Mouse (Mus musculus) heart, postnatal 4 days (tissue): ENCODE data around the gene Zbtb22. TPM values are rescaled to one million over a fixed set of nuclear protein-coding genes. Genes with fewer than 3 reads are reported as not detected.
"Not testable (repeated sequence)": the region's sequence is repeated elsewhere in the genome, so short reads cannot be mapped to it uniquely, and the experiment has no call there.

Experiments
- DNase-seq: peaks from one replicate; pipeline ENCODE4 v3.0.0; 2021
- total RNA-seq, 2 experiments: library from RNA; stranded (reverse); gene quantifications; 2 replicates each; pipeline ENCODE4 v1.2.3; 2021

The Zbtb22 gene
- total RNA-seq, 2 experiments from 2014 or later: 34.3 to 35.8 TPM

DNA sequence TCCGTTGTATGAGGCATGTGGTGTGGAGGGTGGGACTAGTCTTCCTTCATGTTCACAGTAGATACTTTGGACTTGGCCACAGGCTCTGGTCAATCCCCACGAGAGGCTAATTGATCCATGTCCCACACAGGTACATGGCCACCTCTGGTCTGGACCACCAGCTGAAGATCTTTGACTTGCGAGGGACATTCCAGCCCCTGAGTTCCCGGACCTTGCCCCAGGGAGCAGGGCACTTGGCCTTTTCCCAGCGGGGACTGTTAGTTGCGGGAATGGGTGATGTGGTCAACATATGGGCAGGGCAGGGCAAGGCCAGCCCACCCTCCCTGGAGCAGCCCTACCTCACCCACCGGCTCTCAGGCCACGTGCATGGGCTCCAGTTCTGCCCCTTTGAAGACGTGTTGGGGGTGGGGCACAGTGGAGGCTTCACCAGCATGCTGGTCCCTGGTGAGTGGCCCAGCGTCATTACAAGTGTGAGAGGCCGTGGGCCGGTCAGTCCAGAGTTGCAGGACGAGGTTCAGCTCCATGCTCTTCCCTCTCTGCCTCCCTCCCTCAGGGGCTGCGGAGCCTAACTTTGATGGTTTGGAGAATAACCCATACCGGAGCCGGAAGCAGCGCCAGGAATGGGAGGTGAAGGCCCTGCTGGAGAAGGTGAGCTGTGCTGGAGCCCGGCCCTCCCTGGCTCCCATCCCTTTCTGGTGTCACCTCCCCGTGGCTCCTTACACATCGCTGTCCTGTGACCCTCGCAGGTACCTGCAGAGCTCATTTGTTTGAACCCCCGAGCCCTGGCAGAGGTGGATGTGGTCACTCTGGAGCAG, 32.6 kb downstream of the Zbtb22 start:
- no peak for DNase-seq

DNA sequence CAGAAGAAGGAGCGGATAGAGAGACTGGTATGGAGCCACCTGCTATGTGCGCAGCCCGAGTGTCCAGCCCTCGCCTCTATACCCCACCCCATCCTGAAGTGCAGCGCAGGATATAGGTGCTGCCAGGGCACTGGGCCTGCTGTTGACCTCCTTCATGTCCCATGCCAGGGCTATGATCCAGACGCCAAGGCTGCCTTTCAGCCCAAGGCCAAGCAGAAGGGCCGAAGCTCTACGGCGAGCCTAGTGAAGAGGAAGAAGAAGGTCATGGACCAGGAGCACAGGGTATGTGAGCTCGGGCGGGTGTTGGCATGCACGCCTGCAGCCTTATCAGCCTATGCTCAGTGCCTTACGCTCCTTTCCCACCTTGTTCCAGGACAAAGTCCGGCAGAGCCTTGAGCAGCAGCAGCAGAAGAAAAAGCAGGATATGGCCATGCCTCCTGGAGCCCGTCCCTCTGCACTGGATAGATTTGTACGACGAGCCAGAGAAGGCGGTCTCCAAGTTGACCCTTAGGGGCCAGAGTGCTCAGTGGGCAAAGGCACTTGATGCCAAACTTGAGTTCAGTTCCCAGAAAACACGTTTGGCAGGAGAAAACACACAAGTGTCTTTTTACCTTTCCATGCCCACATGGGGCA, 33.3 kb downstream of the Zbtb22 start:
- no peak for DNase-seq

DNA sequence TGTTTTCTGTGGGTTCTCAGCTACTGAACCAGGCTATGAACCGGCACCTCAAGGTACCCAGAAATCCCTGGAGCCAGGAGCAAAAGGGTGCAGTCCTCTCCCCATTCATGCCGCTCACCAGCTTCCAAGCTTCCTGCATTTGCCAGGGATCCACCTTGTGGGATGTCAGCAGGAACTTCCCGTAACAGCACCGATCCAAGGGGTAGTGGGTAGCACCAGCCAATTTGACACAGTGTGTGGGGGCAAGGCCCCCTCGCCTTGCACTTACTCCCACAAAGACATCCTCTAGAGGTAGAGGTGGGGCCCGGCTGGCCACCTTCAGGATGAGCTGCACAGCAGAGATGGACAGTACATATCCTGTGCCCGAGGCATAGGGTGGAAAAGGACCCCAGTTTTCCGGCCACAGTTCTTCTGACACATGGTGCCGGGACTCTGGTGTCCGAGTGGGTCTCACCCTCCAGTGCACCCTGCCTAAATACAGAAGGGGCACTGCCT, 34.5 kb downstream of the Zbtb22 start:
- no peak for DNase-seq

DNA sequence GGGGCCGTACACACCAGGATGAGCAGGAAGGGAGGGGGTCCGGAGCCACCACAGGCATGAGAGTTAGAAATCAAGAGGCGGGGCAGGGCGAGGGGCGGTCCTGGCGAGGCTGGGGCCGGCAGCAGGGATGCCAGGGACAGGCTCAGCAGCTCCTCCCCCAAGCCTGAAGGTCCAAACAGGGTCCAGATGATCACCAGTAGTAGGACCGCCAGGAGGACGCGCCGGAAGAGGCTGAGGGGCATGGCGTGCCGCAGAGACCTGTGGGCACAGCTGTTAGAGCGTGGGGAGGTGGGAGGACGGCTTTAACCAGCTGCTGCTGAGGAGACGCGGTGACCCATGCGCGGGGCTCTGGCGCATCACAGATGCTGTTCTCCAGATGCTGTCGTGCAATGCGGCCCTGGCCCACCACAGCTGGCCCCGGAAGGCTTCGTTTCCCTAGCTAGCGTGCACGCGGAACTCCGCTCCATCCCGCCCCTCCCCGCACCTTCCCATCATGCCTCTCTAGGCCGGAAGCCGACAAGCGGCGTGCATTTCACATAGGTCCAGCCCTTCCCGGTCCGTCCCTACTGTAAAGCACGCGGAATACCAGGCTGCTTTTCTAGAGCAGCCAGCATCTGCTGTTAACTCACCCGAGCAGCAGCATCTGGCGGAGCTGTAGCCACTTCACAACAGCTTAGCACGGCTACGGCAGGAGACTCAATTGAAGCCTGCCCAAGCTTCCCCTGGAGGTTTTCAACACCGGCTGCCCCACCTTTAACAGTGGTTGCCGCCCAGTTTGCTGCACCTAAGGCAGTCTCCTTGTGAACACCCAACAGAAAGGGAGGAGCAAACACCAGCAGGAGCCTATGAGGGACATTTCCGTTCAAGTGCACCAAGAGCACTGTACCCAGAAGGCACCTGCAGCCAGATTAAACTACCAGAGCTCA, 35.6 kb downstream of the Zbtb22 start, which contains the start of gene B3galt4:
Gene B3galt4 (minus strand): TSS at position 468 of the 926 bp plus-strand sequence.
- peak; percentile 78 for DNase-seq

DNA sequence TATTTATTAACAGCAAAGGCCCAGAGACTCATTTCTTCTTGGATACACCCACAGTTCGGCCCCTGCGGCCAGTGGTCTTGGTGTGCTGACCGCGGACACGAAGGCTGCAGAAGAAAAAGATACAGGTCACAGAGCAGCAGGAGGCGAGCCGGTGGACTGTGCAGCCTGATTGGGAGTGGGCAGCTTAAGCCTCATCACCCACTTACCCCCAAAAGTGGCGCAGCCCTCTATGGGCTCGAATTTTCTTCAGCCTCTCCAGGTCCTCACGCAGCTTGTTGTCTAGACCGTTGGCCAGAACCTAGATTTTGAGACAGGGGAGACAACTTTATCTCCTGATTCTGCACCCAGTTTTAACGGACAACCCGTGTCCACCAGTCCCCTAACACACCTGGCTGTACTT, 36.3 kb downstream of the Zbtb22 start:
- not testable (repeated sequence) for DNase-seq

DNA sequence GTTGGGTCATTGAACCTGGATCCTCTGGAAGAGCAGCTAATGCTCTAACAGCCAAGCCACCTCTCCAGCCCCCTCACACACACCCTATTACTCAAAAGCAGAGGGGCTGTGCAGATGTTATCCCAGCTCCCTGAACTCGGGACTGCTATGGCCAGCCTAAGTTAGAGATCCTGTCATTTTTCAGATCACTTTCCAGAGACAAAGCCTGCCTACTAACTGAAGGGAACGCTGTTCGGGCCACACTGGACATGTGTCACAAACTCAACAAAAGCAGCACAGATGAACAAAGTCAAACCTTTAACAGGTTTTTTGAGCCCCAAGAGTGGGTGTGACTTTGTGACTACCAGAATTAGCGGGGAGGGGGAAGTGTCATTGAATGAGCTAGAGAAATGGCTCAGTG, 37.2 kb downstream of the Zbtb22 start:
- no peak for DNase-seq

DNA sequence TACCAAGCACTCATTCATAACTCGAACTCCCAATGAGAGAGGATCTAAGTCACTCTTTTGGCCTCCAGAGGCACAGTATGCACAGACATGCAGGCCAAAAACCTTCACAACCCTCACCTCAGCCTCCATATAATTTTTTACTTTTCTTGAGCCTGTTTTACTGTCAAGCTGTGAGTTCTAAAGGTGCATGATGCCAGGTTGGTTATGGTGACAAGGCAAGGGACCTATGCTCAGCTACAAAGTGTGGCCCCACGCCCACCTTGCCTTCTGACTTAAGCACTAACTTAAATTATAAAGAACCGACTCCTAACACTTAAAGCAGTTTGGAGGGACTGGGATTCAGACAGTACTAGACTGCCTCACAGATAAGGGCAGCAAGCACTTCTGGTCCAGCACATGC, 37.6 kb downstream of the Zbtb22 start:
- DNase-seq: peak; percentile 4

DNA sequence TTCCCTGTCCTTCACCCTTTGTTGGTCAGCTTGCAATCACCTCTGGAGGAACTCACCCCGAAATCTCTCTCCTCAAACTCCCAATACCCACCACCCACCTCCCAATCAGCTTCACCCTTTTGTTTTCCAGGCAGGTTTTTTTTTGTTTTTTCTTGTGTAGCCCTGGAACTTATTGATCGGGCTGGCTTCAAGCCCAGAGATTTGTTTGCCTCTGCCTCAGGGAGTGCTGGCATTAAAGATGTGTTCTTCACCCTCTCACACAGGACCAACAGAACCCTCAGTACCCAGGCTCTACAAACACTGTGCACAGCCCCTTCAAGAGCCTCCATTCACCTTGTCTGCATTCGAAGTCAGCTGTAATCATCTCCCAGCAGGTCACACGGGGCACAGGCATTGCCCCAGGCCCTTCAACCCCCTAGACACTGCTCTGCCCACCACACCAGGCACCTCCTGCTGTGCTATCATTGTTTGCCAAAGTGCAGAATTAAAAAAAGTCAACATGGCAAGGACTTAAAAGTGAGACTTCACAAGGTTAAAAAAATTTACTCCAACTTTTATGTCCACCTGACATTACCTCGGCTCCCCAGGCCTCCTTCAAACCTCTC, 38.4 kb downstream of the Zbtb22 start:
- peak; percentile 5 for DNase-seq

DNA sequence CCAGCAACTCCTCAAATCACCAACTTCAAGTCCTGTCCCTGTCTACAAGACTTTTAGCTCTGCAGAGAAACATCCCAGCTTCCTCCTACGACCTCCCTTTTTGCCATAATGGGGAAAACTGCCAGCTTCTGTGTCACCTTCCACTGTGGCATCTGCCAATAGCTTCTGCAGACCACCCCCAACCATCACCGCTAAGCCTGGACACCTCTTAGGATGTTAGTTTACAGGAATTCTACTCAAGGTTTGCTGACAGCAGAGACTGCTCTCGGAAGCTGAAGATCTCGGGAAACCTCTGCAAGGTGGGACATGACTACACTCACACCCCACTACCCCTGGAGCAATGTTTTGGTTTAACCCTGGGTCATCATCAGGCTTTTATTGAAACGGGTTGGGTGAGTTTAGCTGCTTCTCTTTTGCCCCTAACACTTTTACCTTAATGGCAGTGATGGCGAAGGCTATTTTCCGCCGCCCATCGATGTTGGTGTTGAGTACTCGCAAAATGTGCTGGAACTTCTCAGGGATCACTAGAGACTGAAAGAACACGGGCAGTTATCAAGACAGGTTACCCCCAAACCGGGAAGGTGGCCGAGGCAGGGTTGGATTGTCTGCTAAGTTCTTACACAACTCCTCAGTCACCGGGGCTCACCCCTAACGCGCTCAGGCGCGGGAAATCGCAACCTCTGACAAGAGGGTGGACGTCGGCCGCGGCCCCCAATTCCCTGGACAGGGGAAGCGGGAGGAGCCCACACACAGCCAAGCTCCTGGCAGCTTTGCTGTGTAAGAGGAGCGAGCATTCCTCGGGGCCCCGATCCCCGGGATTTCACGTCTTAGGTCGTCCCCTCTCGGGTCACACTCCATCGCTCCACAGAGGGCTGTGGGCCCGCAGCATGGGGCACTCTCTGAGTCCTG, 39.2 kb downstream of the Zbtb22 start:
- DNase-seq: peak; percentile 7

DNA sequence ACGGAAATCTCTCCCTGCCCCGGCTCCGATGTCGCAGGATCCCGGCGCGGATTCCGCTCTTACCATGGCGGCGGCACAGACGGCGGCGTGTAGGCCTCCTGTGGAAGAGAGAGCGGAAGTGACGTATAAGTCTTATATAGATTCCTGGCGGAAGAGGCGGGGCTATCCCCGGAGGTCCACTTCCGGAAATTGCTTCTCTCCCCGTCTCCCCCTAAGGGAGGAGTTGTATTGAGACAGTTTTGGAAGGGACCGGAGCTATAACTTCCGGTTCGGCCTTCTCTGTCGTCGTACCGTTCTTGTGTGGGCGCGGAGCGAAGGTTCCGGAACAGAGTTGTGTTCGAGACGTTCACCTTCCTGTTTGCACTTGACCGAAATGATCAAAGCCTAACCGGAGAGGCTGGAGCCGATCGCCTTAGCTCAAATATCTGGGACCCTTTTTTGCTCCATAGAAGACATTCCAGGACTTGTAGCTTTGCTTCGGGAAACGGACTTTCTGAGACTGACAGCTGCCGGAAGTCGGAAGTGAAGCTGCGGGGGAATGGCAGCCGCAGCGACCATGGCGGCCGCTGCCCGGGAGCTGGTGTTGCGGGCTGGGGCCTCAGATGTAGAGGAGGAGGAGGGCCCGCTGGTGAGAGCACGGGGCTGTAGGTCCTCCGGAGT, 40.0 kb downstream of the Zbtb22 start, which contains the start of the genes Vps52 and Rps18:
Gene Vps52 (plus strand): TSS at position 258 of the 660 bp plus-strand sequence.
Gene Rps18 (minus strand): TSS at position 447 of the 660 bp plus-strand sequence.
- DNase-seq: peak; percentile 97

DNA sequence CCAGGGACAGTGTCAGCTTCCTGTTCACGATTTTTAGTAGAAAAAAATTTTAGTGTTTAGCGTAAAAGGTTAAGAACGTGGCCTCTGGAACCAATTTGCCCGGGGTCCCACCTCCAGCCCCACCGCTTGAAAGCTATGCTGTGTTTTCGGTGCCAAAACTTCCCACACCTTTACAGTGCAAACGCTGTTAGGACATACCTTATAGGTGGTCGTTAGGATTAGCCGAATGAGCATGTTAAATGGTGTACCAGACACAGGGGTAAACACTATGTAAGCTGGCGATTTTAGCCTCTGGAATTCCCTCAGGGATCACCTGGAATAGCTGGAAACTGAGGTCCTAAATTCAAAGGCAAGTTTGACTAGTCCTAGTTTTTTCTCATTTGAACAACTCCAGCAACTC, 40.6 kb downstream of the Zbtb22 start:
- no peak for DNase-seq

DNA sequence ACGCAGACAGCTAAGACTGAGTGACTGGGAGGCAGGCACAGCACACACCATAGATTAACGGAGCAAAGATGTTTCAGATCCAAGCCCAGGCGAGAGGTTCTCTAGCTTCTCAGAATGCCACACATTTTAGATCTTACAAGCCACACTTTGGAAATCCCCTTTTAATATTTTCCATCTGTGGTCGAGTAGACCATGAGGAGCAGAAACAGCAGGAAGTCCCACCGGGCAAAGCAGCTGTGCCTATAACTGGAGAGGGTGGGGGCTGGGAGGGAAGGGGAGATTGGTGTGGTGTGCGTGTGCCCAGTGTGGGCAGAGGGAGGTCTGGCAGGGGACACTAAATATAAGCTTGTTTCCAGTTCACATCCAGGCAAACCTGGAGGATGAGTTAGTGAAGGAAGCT, 41.8 kb downstream of the Zbtb22 start:
- no peak for DNase-seq

DNA sequence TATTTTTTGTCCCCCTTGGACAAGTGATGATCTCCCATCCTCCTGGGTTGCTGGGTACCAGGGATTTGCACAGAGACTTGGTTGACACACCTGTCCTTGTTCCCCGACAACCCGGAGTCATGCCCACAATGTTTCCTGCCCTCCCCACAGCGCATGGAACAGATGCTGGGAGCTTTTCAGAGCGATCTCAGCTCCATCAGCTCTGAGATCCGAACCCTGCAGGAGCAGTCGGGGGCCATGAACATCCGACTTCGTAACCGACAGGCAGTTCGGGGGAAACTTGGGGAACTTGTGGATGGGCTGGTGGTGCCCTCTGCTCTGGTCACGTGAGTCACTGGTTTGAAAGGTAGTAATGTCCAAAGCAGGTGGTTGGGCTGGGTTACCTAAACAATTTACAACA, 42.7 kb downstream of the Zbtb22 start:
- DNase-seq: no peak

DNA sequence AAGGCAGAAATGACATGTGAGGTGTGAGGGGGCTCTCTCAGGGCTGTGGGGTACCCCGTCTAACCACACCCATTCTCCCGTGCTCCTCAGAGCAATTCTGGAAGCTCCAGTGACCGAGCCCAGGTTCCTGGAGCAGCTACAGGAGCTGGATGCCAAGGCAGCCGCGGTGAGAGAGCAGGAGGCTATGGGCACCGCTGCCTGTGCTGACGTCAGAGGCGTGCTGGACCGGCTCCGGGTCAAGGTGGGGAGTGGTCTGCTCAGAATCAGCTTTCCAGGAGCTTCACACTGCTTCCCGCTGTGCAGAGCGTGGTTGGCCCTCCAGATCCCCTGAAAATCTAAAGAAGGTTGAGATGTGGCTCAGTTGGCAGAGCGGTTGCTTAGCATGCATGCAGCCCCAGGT, 43.4 kb downstream of the Zbtb22 start:
- peak; percentile 4 for DNase-seq

DNA sequence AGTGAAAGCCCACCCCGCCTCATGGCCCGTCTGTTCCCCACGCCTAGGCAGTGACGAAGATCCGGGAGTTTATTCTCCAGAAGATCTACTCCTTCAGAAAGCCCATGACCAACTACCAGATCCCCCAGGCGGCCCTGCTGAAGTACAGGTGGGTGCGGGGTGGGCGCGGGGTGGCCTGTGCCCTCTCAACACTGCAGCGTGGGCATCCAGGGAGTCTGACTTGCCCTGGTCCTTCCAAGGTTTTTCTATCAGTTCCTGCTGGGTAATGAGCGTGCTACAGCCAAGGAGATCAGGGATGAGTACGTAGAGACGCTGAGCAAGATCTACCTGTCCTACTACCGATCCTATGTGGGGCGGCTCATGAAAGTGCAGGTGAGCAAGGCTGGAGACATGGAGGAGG, 44.2 kb downstream of the Zbtb22 start:
- DNase-seq: peak; percentile 4

DNA sequence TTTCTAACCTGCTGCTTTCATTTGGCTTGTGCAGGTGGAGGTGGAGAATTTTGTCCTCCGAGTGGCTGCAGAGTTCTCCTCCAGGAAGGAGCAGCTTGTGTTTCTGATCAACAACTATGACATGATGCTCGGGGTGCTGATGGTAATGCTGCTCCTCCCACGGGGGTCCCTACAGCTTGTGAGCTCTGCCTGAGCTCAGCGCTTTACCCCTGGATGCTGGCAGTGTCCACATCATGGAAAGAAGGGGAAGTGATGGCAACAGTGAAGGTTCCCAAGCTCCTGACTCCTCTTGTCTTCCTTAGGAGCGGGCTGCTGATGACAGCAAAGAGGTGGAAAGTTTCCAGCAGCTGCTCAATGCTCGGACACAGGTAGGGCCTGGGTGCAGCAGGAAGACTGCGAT, 47.2 kb downstream of the Zbtb22 start:
- DNase-seq: no peak

DNA sequence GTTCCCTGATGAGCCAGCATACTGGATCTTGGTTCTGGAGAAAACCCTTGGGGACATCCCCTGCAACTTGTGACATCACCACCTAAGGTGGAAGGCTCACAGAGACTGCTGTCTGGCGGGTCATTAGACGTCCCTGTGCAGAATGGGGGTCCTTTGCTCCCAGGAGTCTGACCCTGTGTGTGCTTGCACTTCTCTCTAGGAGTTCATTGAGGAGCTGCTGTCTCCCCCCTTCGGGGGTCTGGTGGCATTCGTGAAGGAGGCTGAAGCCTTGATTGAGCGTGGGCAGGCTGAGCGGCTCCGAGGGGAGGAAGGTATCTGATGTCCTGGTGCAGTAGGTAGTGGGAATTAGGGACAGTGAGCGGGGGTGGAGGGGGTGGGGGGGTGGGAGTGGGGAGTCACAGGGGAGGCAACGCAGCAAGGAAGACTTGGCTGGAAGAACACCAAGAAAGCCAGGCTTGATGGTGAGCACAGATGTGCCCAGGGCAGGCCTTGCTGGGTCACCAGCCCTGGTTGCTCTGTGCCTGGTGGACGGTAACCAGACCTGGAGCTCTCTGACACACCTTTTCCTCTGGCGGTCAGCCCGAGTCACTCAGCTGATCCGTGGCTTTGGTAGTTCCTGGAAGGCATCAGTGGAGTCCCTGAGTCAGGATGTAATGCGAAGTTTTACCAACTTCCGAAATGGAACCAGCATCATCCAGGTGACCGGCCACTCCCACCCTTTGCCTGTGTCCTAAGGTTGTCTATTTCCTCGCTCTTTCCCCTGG, 49.6 kb downstream of the Zbtb22 start:
- DNase-seq: no peak

DNA sequence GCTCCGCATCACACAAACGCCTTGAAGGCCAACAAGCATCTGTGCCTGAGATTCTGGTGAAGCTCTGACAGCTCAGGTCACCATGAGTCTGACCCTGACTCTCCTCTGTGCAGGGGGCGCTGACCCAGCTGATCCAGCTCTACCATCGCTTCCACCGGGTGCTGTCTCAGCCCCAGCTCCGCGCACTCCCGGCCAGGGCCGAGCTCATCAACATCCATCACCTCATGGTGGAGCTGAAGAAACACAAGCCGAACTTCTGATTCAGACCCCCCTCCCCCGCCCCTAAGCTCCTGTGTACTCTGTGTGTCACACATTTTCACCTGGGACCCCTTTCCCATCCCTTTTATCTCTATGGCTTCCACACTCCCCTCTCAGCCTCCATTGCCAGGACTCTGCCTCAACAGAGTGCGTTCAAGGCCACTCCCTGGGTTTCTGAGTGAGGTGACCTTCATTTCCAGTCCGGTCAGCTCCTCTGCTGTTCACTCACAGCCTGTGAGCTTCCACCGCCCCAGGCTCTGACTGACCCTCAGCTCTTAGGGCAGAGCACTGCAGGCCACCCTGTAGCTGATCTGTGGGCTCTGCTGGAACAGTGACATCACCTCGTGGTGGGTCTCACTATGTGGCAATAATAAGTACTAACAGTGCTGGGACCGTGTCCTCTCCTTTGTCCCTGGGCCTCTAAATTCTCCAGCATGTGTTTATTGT, 50.3 kb downstream of the Zbtb22 start:
- no peak for DNase-seq

DNA sequence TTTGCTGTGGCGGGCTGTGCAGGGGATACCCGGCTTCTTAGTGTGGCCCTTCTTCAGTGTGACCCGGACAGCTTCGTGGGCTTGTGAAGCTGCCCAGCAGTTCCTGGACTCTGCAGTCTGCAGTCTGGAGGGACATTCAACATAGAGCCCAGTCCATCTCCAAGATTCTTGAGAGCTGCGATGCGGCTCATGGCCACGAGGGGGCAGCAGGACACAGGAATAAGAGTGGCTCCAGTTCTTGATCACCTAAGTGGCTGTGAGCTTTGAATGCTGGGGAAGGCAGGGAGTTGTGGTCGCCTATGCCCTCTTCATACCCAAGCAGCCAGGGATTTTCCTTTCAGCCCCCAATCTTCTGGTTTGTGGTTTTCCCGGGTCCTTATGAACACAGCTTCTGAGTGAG, 52.8 kb downstream of the Zbtb22 start:
- peak; percentile 84 for DNase-seq
